Comparison of ENCODE assay signal across 13 mouse cellular contexts in genomic region chr3:66004220-66004951, GRCm38 (mm10). TPM values are rescaled to one million over a fixed set of nuclear protein-coding genes. Genes with fewer than 3 reads are reported as not detected.
DNase-seq lines count a peak whose midpoint lies in the region; ATAC-seq and TF ChIP-seq lines count a peak whose summit lies in the region.
"Had no signal": no experiment of that assay in that cellular context is flagged by ENCODE, and none has a peak within 500 bp of the region (broad histone marks: within the 10 kb centered on the region; RNA-seq: fewer than 3 reads in every experiment).

No protein-coding gene starts in this region.

- no peak overlapping the region for H3K27ac ChIP-seq in forebrain, embryonic 14.5 days (ENCODE audit: low read depth, low read length)
- H3K27ac ChIP-seq in forebrain, embryonic 15.5 days (replicated peaks), result no peak overlapping the region
- no peak overlapping the region for H3K27ac ChIP-seq in left cerebral cortex, adult 2 months
- H3K27ac ChIP-seq: liver, embryonic 14.5 days had no signal

- no peak overlapping the region for H3K9ac ChIP-seq in forebrain, embryonic 14.5 days (ENCODE audit: low read length)
- H3K9ac ChIP-seq in forebrain, embryonic 15.5 days (replicated peaks), result no peak overlapping the region
- H3K9ac ChIP-seq: liver, embryonic 14.5 days had no signal

- no peak overlapping the region for H3K4me2 ChIP-seq in forebrain, embryonic 14.5 days (ENCODE audit: low read length)
- no peak overlapping the region for H3K4me2 ChIP-seq in forebrain, embryonic 15.5 days (replicated peaks)

- H3K4me3 ChIP-seq in forebrain, embryonic 14.5 days (ENCODE audit: low read depth, low read length), result no peak overlapping the region
- no peak overlapping the region for H3K4me3 ChIP-seq in forebrain, embryonic 15.5 days
- no peak overlapping the region for H3K4me3 ChIP-seq in left cerebral cortex, adult 2 months

- no peaks in the 10 kb centered on the region for H3K4me1 ChIP-seq in forebrain, embryonic 14.5 days (ENCODE audit: control insufficient read depth, insufficient read depth, low read length)
- no peaks in the 10 kb centered on the region for H3K4me1 ChIP-seq in forebrain, embryonic 15.5 days

- peak; percentile 68 for DNase-seq in forebrain, embryonic 14.5 days (ENCODE audit: low spot score)
- no peak for DNase-seq in left cerebral cortex, adult 2 months (ENCODE audit: extremely low spot score in 1 of 2, low spot score in 2 of 2)
- no peak for DNase-seq in left cerebral cortex, postnatal 25 days (ENCODE audit: low spot score in 2 of 2)
- peak; percentile 24 for DNase-seq in MN1 (ENCODE audit: low spot score)
- no peak for DNase-seq in urinary bladder, adult 2 months (ENCODE audit: low spot score)
- DNase-seq in spleen, postnatal 14 days (ENCODE audit: low spot score in 2 of 2), result no peak
- DNase-seq: gastrocnemius, postnatal 25 days; heart, postnatal 36 days; kidney, postnatal 25 days; thymus, adult 18-20 months had no signal

- ATAC-seq in forebrain, embryonic 14.5 days, result 0 out of 2 replicates have a peak, but pooled peaks have one; percentile 26
- no peak for ATAC-seq in forebrain, embryonic 15.5 days (replicated peaks)
- peak; percentile 62 for ATAC-seq in megakaryocyte, adult 5-6 weeks (ENCODE audit: poor library complexity, severe bottlenecking)

- intact Hi-C loops in left cerebral cortex, adult 2 months (cut with DNase I), result loop anchor here (1.0 kb wide), 2 partner anchors 217 to 233 kb away; no protein-coding TSS in a partner anchor
- intact Hi-C loops in left cerebral cortex, postnatal 25 days (cut with DNase I), result loop anchor here (5.0 to 10.0 kb wide), 2 partner anchors 233 to 1340 kb away; no protein-coding TSS in a partner anchor

- H3K36me3 ChIP-seq in forebrain, embryonic 14.5 days (ENCODE audit: control insufficient read depth, insufficient read depth, low read length), result no peaks in the 10 kb centered on the region
- no peaks in the 10 kb centered on the region for H3K36me3 ChIP-seq in forebrain, embryonic 15.5 days

- no peaks in the 10 kb centered on the region for H3K27me3 ChIP-seq in forebrain, embryonic 14.5 days (replicated peaks; ENCODE audit: control insufficient read depth, insufficient read depth, low read length)
- no peaks in the 10 kb centered on the region for H3K27me3 ChIP-seq in forebrain, embryonic 15.5 days

- 72% methylated on average over 7 of the region's 7 CpGs for WGBS in forebrain, embryonic 14.5 days
- WGBS in forebrain, embryonic 15.5 days, result 66% methylated on average over 7 of the region's 7 CpGs

- no peaks in the 10 kb centered on the region for H3K9me3 ChIP-seq in forebrain, embryonic 14.5 days (replicated peaks; ENCODE audit: control insufficient read depth, low read length)
- no peaks in the 10 kb centered on the region for H3K9me3 ChIP-seq in forebrain, embryonic 15.5 days

- TF ChIP-seq CTCF in left cerebral cortex, adult 2 months (IDR thresholded peaks at IDR 0.05), result peak; percentile 60

RNA-seq across cellular contexts. Expression of gene Ccnl1, which starts 46.3 kb away (rescaled TPM):
- 76.6 and 84.4 TPM in 2 replicates for polyA plus RNA-seq in forebrain, embryonic 14.5 days (2014; fragmentation: Nextera tagmentation; extraction: Ambion mirVana)
- 81.5 and 87.6 TPM in 2 replicates for polyA plus RNA-seq in forebrain, embryonic 15.5 days (2015; fragmentation: Nextera tagmentation; extraction: Ambion mirVana)
- 10 to 100 TPM; 59.9 to 62.5 TPM for total RNA-seq in left cerebral cortex, adult 2 months (2021)
- 10 to 100 TPM; 47.1 to 50.9 TPM for total RNA-seq in left cerebral cortex, postnatal 25 days (2021)
- 189 and 190 TPM in 2 replicates for total RNA-seq in megakaryocyte, adult 5-6 weeks (2015)
- total RNA-seq in megakaryocyte, adult 5-6 weeks (2017), result 249 and 290 TPM in 2 replicates
- polyA plus RNA-seq in urinary bladder, adult 2 months (2012; rRNA removed), result 86.0 and 114 TPM in 2 replicates

Comparison
In these comparisons a context has a peak if more than half of its experiments do, and no peak if none do; other contexts are left out.
1. DNase-seq: peak in forebrain, embryonic 14.5 days (single experiment) and MN1 (single experiment); none in left cerebral cortex, adult 2 months (0 of 2), left cerebral cortex, postnatal 25 days (0 of 2), urinary bladder, adult 2 months (single experiment) and spleen, postnatal 14 days (0 of 2).